Mouse (Mus musculus) spleen, adult 2 months (tissue): ENCODE results near the gene Tceanc2. TPM values are rescaled to one million over a fixed set of nuclear protein-coding genes. Genes with fewer than 3 reads are reported as not detected.

Experiments
- DNase-seq, 2 experiments: peaks; one replicate each; pipeline versions ENCODE4 v3.0.0 to v3.0.0-alpha.2; 2012 to 2021; ENCODE audit warnings: low spot score in 2 of 2, low read depth in 1 of 2
- H3K27ac ChIP-seq: fragments of 200-500 bp; 2 replicates; pipeline ENCODE4 v1.5.1; 2012; ENCODE audit warnings: low read length, inconsistent platforms; ENCODE audit not compliant: insufficient read depth
- H3K27me3 ChIP-seq: fragments of 200-500 bp; 2 replicates; pipeline ENCODE4 v1.6.1; 2012; ENCODE audit warnings: mild to moderate bottlenecking, moderate library complexity, low read length, inconsistent platforms; ENCODE audit not compliant: control insufficient read depth, insufficient read depth
- H3K36me3 ChIP-seq: fragments of 200-500 bp; 2 replicates; pipeline ENCODE4 v1.6.1; 2012; ENCODE audit warnings: mild to moderate bottlenecking, low read length, inconsistent platforms; ENCODE audit not compliant: control insufficient read depth, insufficient read depth
- H3K4me1 ChIP-seq: fragments of 200-500 bp; 2 replicates; pipeline ENCODE4 v1.6.1; 2011; ENCODE audit warnings: inconsistent platforms; ENCODE audit not compliant: control insufficient read depth, insufficient read depth, insufficient read length
- H3K4me3 ChIP-seq: fragments of 200-500 bp; 2 replicates; pipeline ENCODE4 v1.5.1; 2011; ENCODE audit warnings: mild to moderate bottlenecking, inconsistent platforms; ENCODE audit not compliant: insufficient read depth, insufficient read length; ENCODE audit errors: extremely low read depth
- CTCF ChIP-seq: fragments of 200-500 bp; IDR thresholded peaks from 2 replicates; pipeline ENCODE4 v1.5.1; 2011; ENCODE audit warnings: mild to moderate bottlenecking, inconsistent platforms; ENCODE audit not compliant: insufficient read depth, insufficient read length, insufficient replicate concordance; ENCODE audit errors: extremely low read depth
- POLR2A ChIP-seq: fragments of 200-500 bp; IDR thresholded peaks from 2 replicates; pipeline ENCODE4 v1.6.1; 2011; ENCODE audit warnings: low read depth, low read length, inconsistent platforms
- WGBS: fragments of 180-500 bp; shearing (Covaris S2); methylation state at CpG from one replicate; pipeline ENCODE4 v1.1.7; 2018; 5-methylcytosine and 5-hydroxymethylcytosine counted together
- polyA plus RNA-seq: library from polyadenylated mRNA; depleted of rRNA; stranded (reverse); fragments of >200 nt; gene quantifications from 2 replicates; pipeline ENCODE4 v1.2.3, GENCODE M21; 2012

Gene Tceanc2
- polyA plus RNA-seq, 1 experiment = 7.0 TPM

- TF ChIP-seq POLR2A (no peak), CTCF (no peak)
- no peaks in the 10 kb centered on the region for H3K27me3 ChIP-seq
- H3K4me1 ChIP-seq = no peaks in the 10 kb centered on the region
- 88% methylated on average over 5 of the region's 5 CpGs for WGBS
- H3K36me3 ChIP-seq = peaks cover 51% of the 10 kb centered on the region
- H3K27ac ChIP-seq = no peak overlapping the region
- no peak overlapping the region for H3K4me3 ChIP-seq
- DNase-seq = no peak
These were observed 19.2 kb upstream of the Tceanc2 start for GRCm38 (mm10) chr4:107198072-107198471.

- 76% methylated on average over 2 of the region's 2 CpGs for WGBS
- Histone ChIP-seq H3K27ac (no peak overlapping the region), H3K27me3 (no peaks in the 10 kb centered on the region), H3K4me1 (no peaks in the 10 kb centered on the region), H3K36me3 (peaks cover 46% of the 10 kb centered on the region), H3K4me3 (no peak overlapping the region)
- no peak for DNase-seq
- TF ChIP-seq POLR2A (no peak), CTCF (no peak)
These were observed 17.5 kb upstream of the Tceanc2 start for GRCm38 (mm10) chr4:107196454-107196853.

DNA sequence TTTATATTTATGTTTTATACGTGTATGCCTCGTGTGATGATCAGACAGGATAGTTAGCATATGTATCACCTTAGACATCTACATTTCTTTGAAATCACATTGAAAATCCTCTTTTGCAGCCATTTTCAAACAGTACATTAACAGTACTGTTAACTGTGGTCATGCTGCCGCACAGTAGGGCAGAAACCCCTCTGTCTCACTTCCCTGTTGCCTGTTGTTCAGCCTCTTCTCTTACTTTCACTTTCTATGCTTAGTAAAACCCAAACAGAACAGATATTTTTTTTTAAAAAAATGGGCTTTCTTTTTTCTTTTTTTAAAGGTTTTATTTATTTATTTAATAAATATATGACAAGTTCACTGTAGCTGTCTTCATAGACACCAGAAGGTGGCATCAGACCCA, 14.9 kb upstream of the Tceanc2 start:
- Histone ChIP-seq H3K36me3 (peaks cover 52% of the 10 kb centered on the region), H3K4me1 (no peaks in the 10 kb centered on the region), H3K27me3 (no peaks in the 10 kb centered on the region), H3K4me3 (no peak overlapping the region), H3K27ac (no peak overlapping the region)
- WGBS = 77% methylated on average over 3 of the region's 3 CpGs
- TF ChIP-seq CTCF = no peak
- TF ChIP-seq POLR2A = no peak
- no peak for DNase-seq

GRCm38 (mm10) chr4:107185703-107186102, 6.8 kb upstream of the Tceanc2 start:
- WGBS = 89% methylated on average over 3 of the region's 3 CpGs
- Histone ChIP-seq H3K4me3 (no peak overlapping the region), H3K36me3 (peaks cover 33% of the 10 kb centered on the region), H3K4me1 (peaks cover 3% of the 10 kb centered on the region), H3K27ac (no peak overlapping the region), H3K27me3 (no peaks in the 10 kb centered on the region)
- no peak for DNase-seq
- TF ChIP-seq CTCF = no peak
- TF ChIP-seq POLR2A = no peak

DNA sequence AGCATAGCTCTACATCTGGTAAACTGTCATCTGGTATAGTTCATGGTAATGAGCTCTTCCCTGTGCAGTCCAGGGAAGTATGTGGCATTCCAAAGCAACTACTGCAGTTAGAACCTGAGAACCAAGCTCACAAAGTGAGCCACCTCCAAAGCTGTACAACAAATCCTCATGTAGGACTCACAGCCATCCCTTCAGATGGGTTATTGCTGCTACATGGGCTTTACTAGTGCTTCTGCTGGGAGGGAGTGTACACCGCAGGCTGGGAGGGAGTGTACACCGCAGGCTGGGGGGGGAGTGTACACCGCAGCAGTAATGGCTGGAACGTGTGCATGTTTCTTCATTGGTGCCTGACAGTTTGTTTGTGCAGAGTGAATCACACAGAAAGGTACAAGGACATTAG, 4.3 kb upstream of the Tceanc2 start:
- Histone ChIP-seq H3K4me1 (peaks cover 9% of the 10 kb centered on the region), H3K27ac (no peak overlapping the region), H3K27me3 (no peaks in the 10 kb centered on the region), H3K36me3 (peaks cover 16% of the 10 kb centered on the region), H3K4me3 (no peak overlapping the region)
- WGBS = 80% methylated on average over 4 of the region's 4 CpGs
- TF ChIP-seq POLR2A = no peak
- no peak for TF ChIP-seq CTCF
- DNase-seq = no peak

GRCm38 (mm10) chr4:107182796-107183195, 3.9 kb upstream of the Tceanc2 start:
- peaks cover 9% of the 10 kb centered on the region for H3K4me1 ChIP-seq
- H3K27me3 ChIP-seq = no peaks in the 10 kb centered on the region
- 56% methylated on average over 2 of the region's 2 CpGs for WGBS
- TF ChIP-seq POLR2A (no peak), CTCF (no peak)
- H3K36me3 ChIP-seq = peaks cover 12% of the 10 kb centered on the region
- H3K4me3 ChIP-seq = no peak overlapping the region
- no peak overlapping the region for H3K27ac ChIP-seq
- DNase-seq = no peak

DNA sequence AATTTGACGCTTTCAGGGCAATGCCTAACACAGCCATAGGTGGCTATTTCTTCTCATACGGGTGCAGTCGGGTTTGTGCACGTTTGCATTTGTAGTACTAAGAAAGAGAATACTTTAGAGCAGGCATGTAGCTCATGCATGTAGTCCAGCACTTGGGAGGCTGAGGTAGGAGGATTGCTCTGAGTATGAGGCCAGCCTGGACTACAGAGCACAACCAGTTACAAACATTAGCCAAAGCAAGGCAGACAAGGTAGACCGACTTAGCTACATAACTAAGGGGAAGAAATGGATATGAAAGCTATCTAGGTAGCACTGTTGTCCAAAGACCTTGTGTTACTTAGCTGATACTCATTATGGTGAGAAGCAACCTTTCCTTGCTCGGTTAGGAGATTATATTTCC, 3.0 kb upstream of the Tceanc2 start:
- TF ChIP-seq CTCF (no peak), POLR2A (no peak)
- 65% methylated on average over 6 of the region's 6 CpGs for WGBS

More for the DNA sequence above, 3.0 kb upstream of the Tceanc2 start:
- peaks cover 12% of the 10 kb centered on the region for H3K4me1 ChIP-seq
- H3K36me3 ChIP-seq = peaks cover 7% of the 10 kb centered on the region
- no peak for DNase-seq
- no peaks in the 10 kb centered on the region for H3K27me3 ChIP-seq
- H3K4me3 ChIP-seq = no peak overlapping the region
- no peak overlapping the region for H3K27ac ChIP-seq
